Mouse (Mus musculus) testis, adult 2 months (tissue): ENCODE measurements around the gene Tnik.

Source experiments
- CTCF ChIP-seq: fragments of 200-500 bp; IDR thresholded peaks from 2 replicates; pipeline ENCODE4 v1.5.1; 2012; ENCODE audit warnings: low read depth, mild to moderate bottlenecking, inconsistent platforms, low read length, moderate library complexity; ENCODE audit not compliant: control insufficient read depth, insufficient read depth, insufficient replicate concordance
- POLR2A ChIP-seq: fragments of 200-500 bp; IDR thresholded peaks from 2 replicates; pipeline ENCODE4 v1.6.1; 2012; ENCODE audit warnings: low read depth, mild to moderate bottlenecking, inconsistent platforms, low read length, moderate library complexity; ENCODE audit not compliant: control insufficient read depth

- TF ChIP-seq CTCF, result no peak; the same call in 1 of the 2 replicates
- TF ChIP-seq POLR2A, result no peak
Observed at GRCm38 (mm10) chr3:28709740-28710139, 446.7 kb downstream of the Tnik start.
